Mouse (Mus musculus) hindbrain, postnatal 0 days (tissue): Measurements from ENCODE around the gene Hrh2. TPM values are rescaled to one million over a fixed set of nuclear protein-coding genes. Genes with fewer than 3 reads are reported as not detected.

Source experiments
- ATAC-seq: fragments of 200-750 bp; cut with Nextera tagmentation; 2 replicates; pipeline ENCODE4 v1.8.0; 2017; ENCODE audit warnings: mild to moderate bottlenecking, moderate TSS enrichment, moderate library complexity
- DNase-seq: peaks from one replicate; pipeline ENCODE4 v3.0.0-alpha.2; 2015; ENCODE audit warnings: low spot score
- H3K27ac ChIP-seq: fragments of 300-500 bp; sonication (generic); 2 replicates; pipeline ENCODE4 v1.5.1; 2014; ENCODE audit warnings: mild to moderate bottlenecking
- H3K27me3 ChIP-seq: fragments of 300-500 bp; sonication (generic); 2 replicates; pipeline ENCODE4 v1.6.1; 2014; ENCODE audit warnings: low read length, mixed read lengths; ENCODE audit not compliant: insufficient read depth
- H3K36me3 ChIP-seq: fragments of 300-500 bp; sonication (generic); 2 replicates; pipeline ENCODE4 v1.6.1; 2014; ENCODE audit warnings: low read length, mixed read lengths; ENCODE audit not compliant: insufficient read depth
- H3K4me1 ChIP-seq: fragments of 300-500 bp; sonication (generic); 2 replicates; pipeline ENCODE4 v1.6.1; 2014; ENCODE audit warnings: antibody characterized with exemption, low read length, mixed read lengths; ENCODE audit not compliant: insufficient read depth
- H3K4me2 ChIP-seq: fragments of 300-500 bp; sonication (generic); 2 replicates; pipeline ENCODE4 v1.6.1; 2014; ENCODE audit warnings: low read depth, mild to moderate bottlenecking, low read length, moderate library complexity, mixed read lengths
- H3K4me3 ChIP-seq: fragments of 300-500 bp; sonication (generic); 2 replicates; pipeline ENCODE4 v1.5.1; 2014; ENCODE audit warnings: low read length
- H3K9ac ChIP-seq: fragments of 300-500 bp; sonication (generic); replicated peaks from 2 replicates; pipeline ENCODE4 v1.6.1; 2014; ENCODE audit warnings: mild to moderate bottlenecking, low read length, moderate library complexity, mixed read lengths
- H3K9me3 ChIP-seq: fragments of 300-500 bp; sonication (generic); 2 replicates; pipeline ENCODE4 v1.6.1; 2016; ENCODE audit warnings: low read length, mixed read lengths
- CTCF ChIP-seq: IDR thresholded peaks from 2 replicates; pipeline ENCODE4 v1.5.1; 2016; ENCODE audit warnings: antibody characterized with exemption, control low read depth, low read depth
- WGBS: fragments of 180-500 bp; shearing (Covaris S2); extraction: QIAGEN DNeasy Blood & Tissue Kit; methylation state at CpG from one replicate; pipeline ENCODE4 v1.1.7; 2014; 5-methylcytosine and 5-hydroxymethylcytosine counted together
- polyA plus RNA-seq: library from polyadenylated mRNA; unstranded; fragments of >200 nt; fragmentation: Nextera tagmentation; extraction: Ambion mirVana; gene quantifications from 2 replicates; pipeline ENCODE4 v1.2.1, GENCODE M21; 2015
- total RNA-seq: library from RNA; depleted of rRNA; stranded (reverse); fragments of >200 nt; gene quantifications from 2 replicates; pipeline ENCODE4 v1.2.3, GENCODE M21; 2014; rRNA removed

Gene Hrh2
- total and polyA plus RNA-seq, 2 experiments from 2014 or later, result 0.98 to 2.9 TPM

DNA sequence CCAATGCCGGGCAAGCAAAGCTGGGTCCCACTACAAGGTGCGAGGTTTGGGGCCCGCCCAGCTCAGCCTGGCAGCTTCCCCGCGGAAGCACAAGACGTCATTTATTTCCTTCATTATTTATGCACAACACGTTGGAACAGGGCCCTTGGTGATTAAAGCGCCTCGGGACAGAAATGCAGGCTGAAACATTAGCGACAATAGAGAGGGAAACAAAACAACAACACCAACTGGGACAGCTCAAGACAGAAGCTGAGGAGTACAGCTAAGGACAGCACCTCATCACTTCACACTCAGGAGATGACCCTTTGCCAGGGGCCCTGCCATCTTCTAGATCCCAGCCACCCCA is 90.9 kb downstream of the Hrh2 start:
- Histone ChIP-seq H3K4me2 (peak overlapping the region; percentile 36), H3K36me3 (no peaks in the 10 kb centered on the region), H3K4me1 (peaks cover 21% of the 10 kb centered on the region), H3K4me3 (no peak overlapping the region), H3K9ac (peak overlapping the region; percentile 21; the same call in 1 of the 2 replicates), H3K27me3 (no peaks in the 10 kb centered on the region), H3K27ac (peak overlapping the region; percentile 77), H3K9me3 (no peaks in the 10 kb centered on the region)
- DNase-seq (peak; percentile 54), ATAC-seq (peak; percentile 31; the same call in 1 of the 2 replicates)
- WGBS, result 2% methylated on average over 10 of the region's 10 CpGs
- no peak for TF ChIP-seq CTCF

Other genes starting within 250 kb of the Hrh2 start
- 1.2 and 2.1 TPM in 2 replicates for gene Drd1, start 136.4 kb upstream of the Hrh2 start, total RNA-seq
- 1.2 TPM in 2 replicates for gene Drd1, start 136.4 kb upstream of the Hrh2 start, polyA plus RNA-seq
- 64.5 and 73.7 TPM in 2 replicates for gene Sfxn1, start 120.3 kb upstream of the Hrh2 start, total RNA-seq
- 102 and 103 TPM in 2 replicates for gene Sfxn1, start 120.3 kb upstream of the Hrh2 start, polyA plus RNA-seq
- gene Cplx2, start 179.2 kb downstream of the Hrh2 start, total RNA-seq, result 118 and 120 TPM in 2 replicates
- gene Cplx2, start 179.2 kb downstream of the Hrh2 start, polyA plus RNA-seq, result 46.2 and 47.4 TPM in 2 replicates